Mouse (Mus musculus) forebrain, embryonic 14.5 days (tissue): Measurements from ENCODE around the gene Eif1. TPM values are rescaled to one million over a fixed set of nuclear protein-coding genes. Genes with fewer than 3 reads are reported as not detected.

Source experiments
- ATAC-seq: fragments of 200-750 bp; cut with Nextera tagmentation; 2 replicates; pipeline ENCODE4 v1.8.0; 2017; ENCODE audit warnings: mild to moderate bottlenecking, moderate library complexity
- DNase-seq: peaks from one replicate; pipeline ENCODE4 v3.0.0-alpha.2; 2015; ENCODE audit warnings: low spot score
- H3K27ac ChIP-seq: fragments of 300-500 bp; sonication (generic); 2 replicates; pipeline ENCODE4 v1.5.1; 2014; ENCODE audit warnings: low read depth, mild to moderate bottlenecking, control low read depth, low read length, moderate library complexity
- H3K27me3 ChIP-seq: fragments of 300-500 bp; sonication (generic); replicated peaks from 2 replicates; pipeline ENCODE4 v1.6.1; 2014; ENCODE audit warnings: low read length, control low read depth, mixed read lengths; ENCODE audit not compliant: control insufficient read depth, insufficient read depth
- H3K36me3 ChIP-seq: fragments of 300-500 bp; sonication (generic); 2 replicates; pipeline ENCODE4 v1.6.1; 2014; ENCODE audit warnings: low read length, control low read depth; ENCODE audit not compliant: control insufficient read depth, insufficient read depth
- H3K4me1 ChIP-seq: fragments of 300-500 bp; sonication (generic); 2 replicates; pipeline ENCODE4 v1.6.1; 2014; ENCODE audit warnings: antibody characterized with exemption, low read length, control low read depth; ENCODE audit not compliant: control insufficient read depth, insufficient read depth
- H3K4me2 ChIP-seq: fragments of 300-500 bp; sonication (generic); 2 replicates; pipeline ENCODE4 v1.6.1; 2014; ENCODE audit warnings: mild to moderate bottlenecking, control low read depth, low read length
- H3K4me3 ChIP-seq: fragments of 300-500 bp; sonication (generic); 2 replicates; pipeline ENCODE4 v1.5.1; 2014; ENCODE audit warnings: low read depth, low read length, control low read depth
- H3K9ac ChIP-seq: fragments of 300-500 bp; sonication (generic); 2 replicates; pipeline ENCODE4 v1.6.1; 2014; ENCODE audit warnings: mild to moderate bottlenecking, low read length, control low read depth, moderate library complexity
- H3K9me3 ChIP-seq: fragments of 300-500 bp; sonication (generic); replicated peaks from 2 replicates; pipeline ENCODE4 v1.6.1; 2016; ENCODE audit warnings: low read length, control low read depth, mixed read lengths; ENCODE audit not compliant: control insufficient read depth
- WGBS: fragments of 180-500 bp; shearing (Covaris S2); extraction: QIAGEN DNeasy Blood & Tissue Kit; methylation state at CpG from one replicate; pipeline ENCODE4 v1.1.7; 2014; 5-methylcytosine and 5-hydroxymethylcytosine counted together
- polyA plus RNA-seq: library from polyadenylated mRNA; unstranded; fragments of >200 nt; fragmentation: Nextera tagmentation; extraction: Ambion mirVana; gene quantifications from 2 replicates; pipeline ENCODE4 v1.2.1, GENCODE M21; 2014

Gene Eif1
- 1,289 and 1,493 TPM in 2 replicates for polyA plus RNA-seq

DNA sequence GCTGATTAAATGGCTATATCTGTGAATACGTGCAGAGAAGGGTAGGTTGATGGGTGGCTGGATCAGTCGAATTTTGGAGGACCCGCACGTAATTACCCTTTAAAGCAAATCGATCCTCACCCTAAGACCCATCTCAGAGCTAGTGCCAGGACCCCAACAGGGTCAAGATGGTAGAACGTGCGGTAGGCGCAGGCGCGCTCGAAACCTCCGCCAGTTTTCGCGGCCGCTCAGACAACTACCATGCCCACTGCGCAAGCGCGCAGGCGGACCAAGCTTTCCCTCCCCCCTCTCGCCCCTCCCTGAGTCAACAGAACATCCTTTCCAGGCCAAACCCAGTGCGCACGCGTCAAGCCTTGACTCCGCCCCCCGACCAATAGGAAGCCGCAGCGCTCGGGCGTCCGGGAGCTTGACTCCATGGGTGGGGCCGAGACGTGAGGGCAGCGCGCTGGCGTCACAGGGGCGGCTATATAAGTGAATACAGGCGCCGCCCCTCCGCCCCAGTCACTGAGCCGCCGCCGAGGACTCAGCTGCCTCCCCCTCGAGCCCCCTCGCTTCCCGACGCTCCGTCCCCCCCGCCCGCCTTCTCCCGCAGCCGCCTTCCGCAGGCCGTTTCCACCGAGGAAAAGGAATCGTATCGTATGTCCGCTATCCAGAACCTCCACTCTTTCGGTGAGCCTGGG, at the start of gene Eif1:
TSS of gene Eif1 (plus strand) at position 394 of the 680 bp plus-strand sequence.
- no peaks in the 10 kb centered on the region for H3K9me3 ChIP-seq
- peak within 1 kb of the TSS; percentile 81 for H3K4me3 ChIP-seq
- H3K4me2 ChIP-seq, result peak within 1 kb of the TSS; percentile 78
- H3K36me3 ChIP-seq, result peaks cover 23% of the 10 kb centered on the region
- ATAC-seq (peak; percentile 93), DNase-seq (peak; percentile 100)
- H3K9ac ChIP-seq, result peak within 1 kb of the TSS; percentile 95
- H3K4me1 ChIP-seq, result 0 out of 2 replicates have a peak, but pooled peaks cover 2% of the 10 kb centered on the region
- no peaks in the 10 kb centered on the region for H3K27me3 ChIP-seq
- under 1% methylated on average over 53 of the region's 58 CpGs for WGBS
- H3K27ac ChIP-seq, result peak within 1 kb of the TSS; percentile 97

GRCm38 (mm10) chr11:100271878-100272277, 47.8 kb upstream of the Eif1 start:
- Histone ChIP-seq H3K27ac (no peak overlapping the region), H3K9ac (no peak overlapping the region), H3K4me1 (no peaks in the 10 kb centered on the region), H3K36me3 (no peaks in the 10 kb centered on the region), H3K4me3 (no peak overlapping the region), H3K9me3 (no peaks in the 10 kb centered on the region), H3K4me2 (no peak overlapping the region), H3K27me3 (no peaks in the 10 kb centered on the region)
- DNase-seq (no peak), ATAC-seq (no peak)
- WGBS, result 95% methylated on average over 1 of the region's 1 CpGs

DNA sequence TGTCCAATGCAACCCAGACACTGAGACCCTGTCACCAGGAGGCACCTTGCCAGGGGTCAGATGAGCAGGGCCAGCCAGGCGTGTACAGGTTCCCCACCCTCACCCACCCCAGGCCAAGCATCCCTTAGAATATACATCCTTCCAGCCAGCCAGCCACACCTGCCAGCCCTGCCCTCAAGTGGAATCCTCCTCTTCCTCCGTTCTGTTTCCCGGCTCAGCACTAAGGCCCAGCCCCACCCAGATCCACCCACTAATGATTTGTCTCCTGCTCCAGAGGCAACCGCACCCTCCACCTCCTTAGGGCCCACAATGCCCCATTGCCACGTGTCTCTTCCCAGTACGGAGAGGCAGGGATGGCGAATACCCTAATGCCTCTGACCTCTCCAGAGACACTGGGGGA, 45.0 kb upstream of the Eif1 start:
- ATAC-seq, result no peak
- H3K4me3 ChIP-seq, result no peak overlapping the region
- DNase-seq, result no peak
- no peaks in the 10 kb centered on the region for H3K4me1 ChIP-seq
- no peaks in the 10 kb centered on the region for H3K36me3 ChIP-seq
- no peaks in the 10 kb centered on the region for H3K27me3 ChIP-seq
- H3K4me2 ChIP-seq, result no peak overlapping the region
- WGBS, result 78% methylated on average over 7 of the region's 7 CpGs
- no peak overlapping the region for H3K9ac ChIP-seq
- no peak overlapping the region for H3K27ac ChIP-seq
- H3K9me3 ChIP-seq, result no peaks in the 10 kb centered on the region

- H3K36me3 ChIP-seq, result no peaks in the 10 kb centered on the region
- no peaks in the 10 kb centered on the region for H3K4me1 ChIP-seq
- H3K4me2 ChIP-seq, result no peak overlapping the region
- DNase-seq (no peak), ATAC-seq (no peak)
- H3K9me3 ChIP-seq, result no peaks in the 10 kb centered on the region
- WGBS, result 31% methylated on average over 5 of the region's 5 CpGs
- H3K4me3 ChIP-seq, result no peak overlapping the region
- no peak overlapping the region for H3K9ac ChIP-seq
- no peaks in the 10 kb centered on the region for H3K27me3 ChIP-seq
- no peak overlapping the region for H3K27ac ChIP-seq
Measured at GRCm38 (mm10) chr11:100275466-100275865, 44.2 kb upstream of the Eif1 start.

- Histone ChIP-seq H3K36me3 (no peaks in the 10 kb centered on the region), H3K4me3 (no peak overlapping the region), H3K27ac (no peak overlapping the region), H3K9me3 (no peaks in the 10 kb centered on the region), H3K27me3 (no peaks in the 10 kb centered on the region), H3K4me1 (no peaks in the 10 kb centered on the region), H3K4me2 (no peak overlapping the region), H3K9ac (no peak overlapping the region)
- ATAC-seq (no peak), DNase-seq (no peak)
- WGBS, result 71% methylated on average over 15 of the region's 15 CpGs
Measured at GRCm38 (mm10) chr11:100277726-100278480, 41.8 kb upstream of the Eif1 start.

DNA sequence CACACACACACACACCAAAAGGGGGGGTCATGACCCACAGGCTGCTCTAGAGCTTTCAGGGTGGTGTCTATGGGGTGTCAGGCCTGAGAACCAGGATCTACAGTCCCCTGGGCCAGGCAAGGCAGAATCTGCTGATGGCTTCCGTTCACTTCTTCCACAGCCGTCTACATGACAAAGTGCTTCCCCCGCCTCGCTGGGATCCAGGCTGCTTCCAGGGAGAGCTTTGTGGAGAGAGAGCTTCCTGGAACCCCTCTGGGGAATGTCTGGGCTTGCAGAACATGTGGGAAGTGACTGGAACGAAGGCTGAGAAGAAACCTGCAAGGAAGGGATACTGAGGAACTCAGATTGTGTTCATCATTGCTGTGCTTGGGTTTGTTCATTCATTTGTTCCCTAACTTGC, 40.9 kb upstream of the Eif1 start:
- no peak for ATAC-seq
- Histone ChIP-seq H3K36me3 (no peaks in the 10 kb centered on the region), H3K9me3 (no peaks in the 10 kb centered on the region), H3K9ac (no peak overlapping the region), H3K4me2 (no peak overlapping the region), H3K27me3 (no peaks in the 10 kb centered on the region), H3K4me3 (no peak overlapping the region), H3K27ac (no peak overlapping the region), H3K4me1 (no peaks in the 10 kb centered on the region)
- DNase-seq, result no peak
- 70% methylated on average over 5 of the region's 5 CpGs for WGBS

- Histone ChIP-seq H3K27ac (no peak overlapping the region), H3K4me3 (no peak overlapping the region)
Measured at GRCm38 (mm10) chr11:100281596-100282544, 37.8 kb upstream of the Eif1 start.

GRCm38 (mm10) chr11:100282549-100282948, 37.1 kb upstream of the Eif1 start:
- H3K4me2 ChIP-seq, result no peak overlapping the region
- peak; percentile 56 for ATAC-seq
- H3K36me3 ChIP-seq, result no peaks in the 10 kb centered on the region
- H3K27ac ChIP-seq, result no peak overlapping the region
- WGBS, result 23% methylated on average over 10 of the region's 10 CpGs
- no peaks in the 10 kb centered on the region for H3K4me1 ChIP-seq
- H3K27me3 ChIP-seq, result no peaks in the 10 kb centered on the region
- H3K9ac ChIP-seq, result no peak overlapping the region
- DNase-seq, result peak; percentile 81
- no peaks in the 10 kb centered on the region for H3K9me3 ChIP-seq
- no peak overlapping the region for H3K4me3 ChIP-seq

More at GRCm38 (mm10) chr11:100281596-100282544, 37.8 kb upstream of the Eif1 start:
- DNase-seq (peak; percentile 94), ATAC-seq (peak; percentile 73)
- no peaks in the 10 kb centered on the region for H3K9me3 ChIP-seq
- no peaks in the 10 kb centered on the region for H3K27me3 ChIP-seq
- H3K9ac ChIP-seq, result no peak overlapping the region
- H3K4me1 ChIP-seq, result no peaks in the 10 kb centered on the region
- WGBS, result 16% methylated on average over 11 of the region's 11 CpGs
- no peak overlapping the region for H3K4me2 ChIP-seq
- no peaks in the 10 kb centered on the region for H3K36me3 ChIP-seq
